Comparison of ENCODE assay signal across 8 mouse cellular contexts in genomic region chr13:74529372-74529715, GRCm38 (mm10). TPM values are rescaled to one million over a fixed set of nuclear protein-coding genes. Genes with fewer than 3 reads are reported as not detected.
DNase-seq lines count a peak whose midpoint lies in the region; ATAC-seq and TF ChIP-seq lines count a peak whose summit lies in the region.
"Not testable (repeated sequence)": the region's sequence is repeated elsewhere in the genome, so short reads cannot be mapped to it uniquely, and the experiment has no call there.

No protein-coding gene starts in this region.

- peak; percentile 40; the same call in 1 of the 2 replicates for ATAC-seq in G1E (ENCODE audit: extremely low read depth, insufficient number of reproducible peaks, low FRiP score, poor library complexity, severe bottlenecking)
- peak; percentile 65 for ATAC-seq in embryonic facial prominence, embryonic 15.5 days (ENCODE audit: insufficient number of reproducible peaks, low FRiP score, low TSS enrichment, low read depth)
- peak; percentile 76 to 81 for ATAC-seq in hematopoietic stem cell, adult 5-6 weeks (replicated peaks in 1 of 2; ENCODE audit: insufficient read depth in 1 of 2, low FRiP score in 2 of 2, low TSS enrichment in 1 of 2, low read depth in 1 of 2, poor library complexity in 2 of 2, severe bottlenecking in 2 of 2)
- peak; percentile 52; the same call in 1 of the 2 replicates for ATAC-seq in kidney, embryonic 16.5 days (ENCODE audit: low FRiP score, low TSS enrichment)
- ATAC-seq in liver, embryonic 13.5 days (ENCODE audit: low read depth): peak; percentile 20; the same call in 1 of the 2 replicates
- 0 out of 2 replicates have a peak, but pooled peaks have one; percentile 28 for ATAC-seq in midbrain, embryonic 12.5 days (ENCODE audit: low FRiP score, low read depth)

- not testable (repeated sequence) for H3K9ac ChIP-seq in embryonic facial prominence, embryonic 15.5 days; kidney, embryonic 16.5 days (replicated peaks; ENCODE audit: low read length); liver, embryonic 13.5 days; midbrain, embryonic 12.5 days (replicated peaks)

- DNase-seq in G1E (ENCODE audit: low spot score); liver, embryonic 13.5 days: not testable (repeated sequence)
- peak; percentile 75 for DNase-seq in heart, embryonic 10.5 days (ENCODE audit: low spot score)
- DNase-seq in splenic B cell, adult 2 months (ENCODE audit: low read depth, low spot score): peak; percentile 5

- not testable (repeated sequence) for TF ChIP-seq CTCF in G1E (IDR thresholded peaks at IDR 0.05; ENCODE audit: low read depth, low read length)

- H3K4me2 ChIP-seq in embryonic facial prominence, embryonic 15.5 days (replicated peaks); kidney, embryonic 16.5 days (replicated peaks; ENCODE audit: low read depth, low read length); liver, embryonic 13.5 days; midbrain, embryonic 12.5 days (replicated peaks): not testable (repeated sequence)

- not testable (repeated sequence) for H3K36me3 ChIP-seq in G1E (replicated peaks); embryonic facial prominence, embryonic 15.5 days; heart, embryonic 10.5 days; kidney, embryonic 16.5 days (ENCODE audit: insufficient read depth, low read length); liver, embryonic 13.5 days; midbrain, embryonic 12.5 days; splenic B cell, adult 2 months (ENCODE audit: control insufficient read depth, insufficient read depth, low read length, poor library complexity, severe bottlenecking)

- H3K27me3 ChIP-seq in G1E (ENCODE audit: insufficient read depth, low read length); embryonic facial prominence, embryonic 15.5 days; heart, embryonic 10.5 days (ENCODE audit: insufficient read depth, poor library complexity, severe bottlenecking); kidney, embryonic 16.5 days (ENCODE audit: insufficient read depth, low read length); liver, embryonic 13.5 days; midbrain, embryonic 12.5 days; splenic B cell, adult 2 months (ENCODE audit: control insufficient read depth, insufficient read depth, low read length, poor library complexity, severe bottlenecking): not testable (repeated sequence)

- H3K9me3 ChIP-seq in G1E (replicated peaks); embryonic facial prominence, embryonic 15.5 days (replicated peaks); heart, embryonic 10.5 days; kidney, embryonic 16.5 days (ENCODE audit: low read length); liver, embryonic 13.5 days (replicated peaks); midbrain, embryonic 12.5 days: not testable (repeated sequence)

- not testable (repeated sequence) for H3K4me1 ChIP-seq in G1E (ENCODE audit: insufficient read depth, low read depth, low read length); embryonic facial prominence, embryonic 15.5 days; heart, embryonic 10.5 days; kidney, embryonic 16.5 days (ENCODE audit: insufficient read depth, low read length); liver, embryonic 13.5 days (replicated peaks); midbrain, embryonic 12.5 days

- H3K4me3 ChIP-seq in G1E (ENCODE audit: low read depth, low read length): peak overlapping the region; percentile 55
- H3K4me3 ChIP-seq in embryonic facial prominence, embryonic 15.5 days (replicated peaks); heart, embryonic 10.5 days; kidney, embryonic 16.5 days (ENCODE audit: low read length); liver, embryonic 13.5 days (replicated peaks); midbrain, embryonic 12.5 days: not testable (repeated sequence)

- 19% methylated on average over 1 of the region's 1 CpGs for WGBS in embryonic facial prominence, embryonic 15.5 days
- WGBS in heart, embryonic 10.5 days: 16% methylated on average over 1 of the region's 1 CpGs
- WGBS in kidney, embryonic 16.5 days: 35% methylated on average over 1 of the region's 1 CpGs
- WGBS in liver, embryonic 13.5 days (ENCODE audit: insufficient replicate concordance): 11% methylated on average over 1 of the region's 1 CpGs
- WGBS in midbrain, embryonic 12.5 days: 8% methylated on average over 1 of the region's 1 CpGs

- H3K27ac ChIP-seq in embryonic facial prominence, embryonic 15.5 days (replicated peaks); heart, embryonic 10.5 days; kidney, embryonic 16.5 days (ENCODE audit: low read length); liver, embryonic 13.5 days; midbrain, embryonic 12.5 days (replicated peaks): not testable (repeated sequence)

RNA-seq across cellular contexts. Expression of gene Zfp825, which starts 35.6 kb away (rescaled TPM):
- total RNA-seq in G1E (2014; fragmentation: Nextera tagmentation) (16.8 and 22.9 TPM in 2 replicates), G1E (2017) (15.2 and 17.4 TPM in 2 replicates)
- polyA plus RNA-seq in G1E (2012): 0.42 and 0.48 TPM in 2 replicates
- polyA plus RNA-seq in embryonic facial prominence, embryonic 15.5 days (2015; fragmentation: Nextera tagmentation; extraction: Ambion mirVana): 19.1 and 20.5 TPM in 2 replicates
- 15.4 and 19.1 TPM in 2 replicates for polyA plus RNA-seq in heart, embryonic 10.5 days (2016; fragmentation: Nextera tagmentation; extraction: Ambion mirVana)
- 8.1 and 13.9 TPM in 2 replicates for total RNA-seq in hematopoietic stem cell, adult 5-6 weeks (2017)
- 25.7 and 27.4 TPM in 2 replicates for polyA plus RNA-seq in kidney, embryonic 16.5 days (2015; fragmentation: Nextera tagmentation; extraction: Ambion mirVana)
- 10.8 and 12.3 TPM in 2 replicates for polyA plus RNA-seq in liver, embryonic 13.5 days (2015; fragmentation: Nextera tagmentation; extraction: Ambion mirVana)
- polyA plus RNA-seq in midbrain, embryonic 12.5 days (2016; fragmentation: Nextera tagmentation; extraction: Ambion mirVana): 20.4 and 21.6 TPM in 2 replicates

Comparison
In these comparisons a context has a peak if more than half of its experiments do, and no peak if none do; other contexts are left out.
1. ATAC-seq: peak in every context shown above with its lines; median percentile 78 in hematopoietic stem cell, adult 5-6 weeks; 65 in embryonic facial prominence, embryonic 15.5 days; 52 in kidney, embryonic 16.5 days; 40 in G1E; 28 in midbrain, embryonic 12.5 days; 20 in liver, embryonic 13.5 days.